Mouse (Mus musculus): Measurements from ENCODE around the gene Olfr1469.

GRCm38 (mm10) chr19:13455986-13456385 is 48.3 kb downstream of the Olfr1469 start, which contains the start of gene Olfr1472:
- TF ChIP-seq CTCF (IDR thresholded peaks at IDR 0.05; ENCODE audit: low read depth) (no peak), EP300 (IDR thresholded peaks at IDR 0.05; ENCODE audit: low read depth) (no peak)
